Mouse (Mus musculus) midbrain, embryonic 15.5 days (tissue): ENCODE data around the gene Ppat. TPM values are rescaled to one million over a fixed set of nuclear protein-coding genes. Genes with fewer than 3 reads are reported as not detected.

Source experiments
- polyA plus RNA-seq: library from polyadenylated mRNA; unstranded; fragments of >200 nt; fragmentation: Nextera tagmentation; extraction: Ambion mirVana; gene quantifications from 2 replicates; pipeline ENCODE4 v1.2.1, GENCODE M21; 2015

Ppat gene
- polyA plus RNA-seq, 1 experiment from 2014 or later, result 9.8 TPM

Other genes starting within 250 kb of the Ppat start
- 20.4 and 21.6 TPM in 2 replicates for gene Aasdh, start 46.1 kb downstream of the Ppat start, polyA plus RNA-seq
- gene Paics, start 271 bp downstream of the Ppat start, polyA plus RNA-seq, result 154 and 167 TPM in 2 replicates
- 87.6 and 88.2 TPM in 2 replicates for gene Srp72, start 23.1 kb upstream of the Ppat start, polyA plus RNA-seq
- gene Arl9, start 52.5 kb upstream of the Ppat start, polyA plus RNA-seq, result not detected in 2 replicates
- gene Thegl, start 64.4 kb upstream of the Ppat start, polyA plus RNA-seq, result 0.72 and 0.85 TPM in 2 replicates
- 0.74 and 0.98 TPM in 2 replicates for gene Hopx, start 163.5 kb upstream of the Ppat start, polyA plus RNA-seq